In genomic region chr6:31660778-31661177, GRCm38 (mm10) we compare ENCODE assay signal across 8 mouse cellular contexts.
DNase-seq lines count a peak whose midpoint lies in the region; ATAC-seq and TF ChIP-seq lines count a peak whose summit lies in the region.

No protein-coding gene starts in this region.

- DNase-seq in ovary, postnatal 14 days (ENCODE audit: low spot score): peak; percentile 72
- DNase-seq in ovary, adult 18-20 months (ENCODE audit: low spot score): no peak
- peak; percentile 74 to 79 for DNase-seq in cerebellum, postnatal 25 days
- peak; percentile 63 for DNase-seq in gastrocnemius, adult 18-20 months (ENCODE audit: low spot score)
- DNase-seq in left cerebral cortex, postnatal 25 days (ENCODE audit: low spot score in 2 of 2): peak; percentile 77 to 84
- peak; percentile 80 for DNase-seq in mesoderm, embryonic 11.5 days (ENCODE audit: low read depth, low spot score)

- peak; percentile 92 for TF ChIP-seq CTCF in intestine, postnatal 0 days (IDR thresholded peaks at IDR 0.05; ENCODE audit: low read depth)
- peak; percentile 29; the same call in 1 of the 2 replicates for TF ChIP-seq CTCF in small intestine, adult 2 months (IDR thresholded peaks at IDR 0.05; ENCODE audit: extremely low read depth, insufficient read length, insufficient replicate concordance, low read depth, low read length)

- no peak overlapping the region for H3K4me3 ChIP-seq in intestine, postnatal 0 days (ENCODE audit: low read depth, low read length)
- H3K4me3 ChIP-seq in small intestine, adult 2 months (ENCODE audit: low read depth, low read length): no peak overlapping the region

- H3K27ac ChIP-seq in intestine, postnatal 0 days (ENCODE audit: low read depth, low read length): no peak overlapping the region
- no peak overlapping the region for H3K27ac ChIP-seq in small intestine, adult 2 months (ENCODE audit: insufficient read depth, low read depth, low read length)

- H3K9me3 ChIP-seq in intestine, postnatal 0 days (ENCODE audit: control insufficient read depth): no peaks in the 10 kb centered on the region

- 0 out of 2 replicates have a peak, but pooled peaks have one; percentile 28 for ATAC-seq in intestine, postnatal 0 days

- no peaks in the 10 kb centered on the region for H3K4me1 ChIP-seq in intestine, postnatal 0 days (replicated peaks; ENCODE audit: control insufficient read depth, insufficient read depth, low read length)
- H3K4me1 ChIP-seq in small intestine, adult 2 months (ENCODE audit: control insufficient read depth, insufficient read depth, insufficient read length, low read length): no peaks in the 10 kb centered on the region

- intact Hi-C loops in left cerebral cortex, postnatal 25 days (cut with DNase I): loop anchor here (2.0 to 10.0 kb wide), 2 partner anchors 654 to 930 kb away; no protein-coding TSS in a partner anchor

- H3K36me3 ChIP-seq in intestine, postnatal 0 days (ENCODE audit: control insufficient read depth, insufficient read depth): no peaks in the 10 kb centered on the region
- no peaks in the 10 kb centered on the region for H3K36me3 ChIP-seq in small intestine, adult 2 months (ENCODE audit: control insufficient read depth, insufficient read depth, low read length)

- no peak for TF ChIP-seq POLR2A in small intestine, adult 2 months (IDR thresholded peaks at IDR 0.05; ENCODE audit: low read depth, low read length)

- no peak overlapping the region for H3K9ac ChIP-seq in intestine, postnatal 0 days (ENCODE audit: low read depth, low read length)

- H3K27me3 ChIP-seq in intestine, postnatal 0 days (replicated peaks; ENCODE audit: control insufficient read depth, insufficient read depth, low read length): no peaks in the 10 kb centered on the region
- no peaks in the 10 kb centered on the region for H3K27me3 ChIP-seq in small intestine, adult 2 months (ENCODE audit: control insufficient read depth, insufficient read depth, low read length)

- WGBS in intestine, postnatal 0 days: 9% methylated on average over 8 of the region's 8 CpGs
- WGBS in small intestine, adult 2 months: 10% methylated on average over 8 of the region's 8 CpGs

- no peak overlapping the region for H3K4me2 ChIP-seq in intestine, postnatal 0 days (replicated peaks; ENCODE audit: low read depth)
